Mouse (Mus musculus): ENCODE measurements at regions not wholly inside any gene's neighbourhood (a gene's known extent, or its start where the extent isn't known, plus 50 kb on each side); places are given as distances from the start of the nearest gene placed in this dataset.

DNA sequence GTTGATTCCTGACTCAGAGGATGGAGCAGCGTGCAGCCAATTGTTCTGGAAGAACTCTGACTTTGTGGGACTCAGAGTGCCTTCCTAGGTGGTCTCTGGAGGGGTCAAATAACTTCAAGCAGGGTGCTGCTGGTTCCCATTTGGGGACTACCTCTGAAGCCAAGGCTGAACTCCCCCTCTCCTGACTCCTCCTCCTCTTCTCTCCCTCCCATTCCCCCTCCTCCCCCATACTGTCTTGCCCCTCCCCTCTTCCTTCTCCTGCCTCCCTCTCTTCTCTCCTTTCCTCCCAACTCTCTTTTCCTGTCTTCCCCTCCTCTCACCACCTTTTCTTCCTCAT lies 632.1 kb downstream of the Zfp706 start:
- TF ChIP-seq POLR2A (IDR thresholded peaks at IDR 0.05; ENCODE audit: borderline replicate concordance, control insufficient read depth, low read depth, low read length): no peak
- no peak for TF ChIP-seq CTCF (IDR thresholded peaks at IDR 0.05; ENCODE audit: control insufficient read depth, insufficient read depth, low read length)

Measured in bone marrow, adult 2 months (tissue).